ENCODE assay signal across 9 mouse cellular contexts in the genomic region with DNA sequence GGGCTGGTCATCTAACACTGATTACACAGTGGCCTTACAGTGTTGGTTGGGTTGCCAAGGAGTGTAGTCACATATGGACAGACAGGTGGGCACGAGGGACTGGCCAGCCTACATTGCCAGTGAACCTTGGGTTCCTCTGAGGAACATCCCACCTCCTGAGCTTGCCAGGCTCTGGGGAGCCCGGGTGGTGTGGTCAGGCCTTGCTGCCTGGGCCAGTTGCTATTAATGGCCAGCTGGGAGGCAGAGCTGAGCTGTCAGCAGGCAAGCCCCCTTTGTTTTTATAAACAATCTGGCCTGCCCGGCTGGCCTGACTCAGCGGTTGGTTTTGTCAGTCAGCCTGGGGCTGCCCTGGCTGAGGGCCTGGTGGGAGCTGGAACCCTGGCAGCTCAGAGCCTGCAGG. TPM values are rescaled to one million over a fixed set of nuclear protein-coding genes. Genes with fewer than 3 reads are reported as not detected.
DNase-seq lines count a peak whose midpoint lies in the region; ATAC-seq and TF ChIP-seq lines count a peak whose summit lies in the region.
"Had no signal": no experiment of that assay in that cellular context is flagged by ENCODE, and none has a peak within 500 bp of the region (broad histone marks: within the 10 kb centered on the region; RNA-seq: fewer than 3 reads in every experiment).

No protein-coding gene starts in this region.

- WGBS in forebrain, embryonic 11.5 days: 31% methylated on average over 4 of the region's 4 CpGs
- 35% methylated on average over 4 of the region's 4 CpGs for WGBS in limb, embryonic 10.5 days
- WGBS in stomach, embryonic 16.5 days: 33% methylated on average over 4 of the region's 4 CpGs

- no peak for TF ChIP-seq CTCF in brain, embryonic 14.5 days (IDR thresholded peaks at IDR 0.05; ENCODE audit: borderline replicate concordance, extremely low read depth, insufficient read depth, insufficient read length)

- DNase-seq in layer of hippocampus, postnatal 14 days (ENCODE audit: low spot score in 2 of 2): peak; percentile 30 to 53
- no peak for DNase-seq in layer of hippocampus, adult 9-10 months (ENCODE audit: low spot score)
- peak; percentile 62 for DNase-seq in brain, embryonic 14.5 days (ENCODE audit: low read depth)
- peak; percentile 51 for DNase-seq in forebrain, embryonic 11.5 days (ENCODE audit: low spot score)
- no peak for DNase-seq in limb, embryonic 10.5 days (ENCODE audit: low spot score)
- no peak for DNase-seq in urinary bladder, adult 18-20 months (ENCODE audit: low spot score in 2 of 2)

- H3K27me3 ChIP-seq in forebrain, embryonic 11.5 days (ENCODE audit: control insufficient read depth, insufficient read depth, low read length): peaks cover 7% of the 10 kb centered on the region
- peaks cover 12% of the 10 kb centered on the region for H3K27me3 ChIP-seq in limb, embryonic 10.5 days (ENCODE audit: low read depth, poor library complexity, severe bottlenecking)
- H3K27me3 ChIP-seq in stomach, embryonic 16.5 days (ENCODE audit: control insufficient read depth, insufficient read depth, low read length): no peaks in the 10 kb centered on the region

- no peak overlapping the region; the same call in 1 of the 2 replicates for H3K4me3 ChIP-seq in forebrain, embryonic 11.5 days (ENCODE audit: low read depth, low read length)
- H3K4me3 ChIP-seq in limb, embryonic 10.5 days: peak overlapping the region; percentile 83; the same call in 1 of the 2 replicates
- peak overlapping the region; percentile 85; the same call in 1 of the 2 replicates for H3K4me3 ChIP-seq in stomach, embryonic 16.5 days (replicated peaks; ENCODE audit: low read length)

- TF ChIP-seq POLR2A in brain, embryonic 14.5 days (IDR thresholded peaks at IDR 0.05; ENCODE audit: borderline replicate concordance, extremely low read depth, insufficient read depth, insufficient read length, poor library complexity, severe bottlenecking): no peak

- ATAC-seq in forebrain, embryonic 11.5 days (replicated peaks; ENCODE audit: low FRiP score): no peak
- no peak for ATAC-seq in stomach, embryonic 16.5 days (ENCODE audit: insufficient read depth, low FRiP score)
- ATAC-seq in megakaryocyte progenitor cell, adult 5-6 weeks (replicated peaks; ENCODE audit: poor library complexity): no peak

- no peaks in the 10 kb centered on the region for H3K9me3 ChIP-seq in forebrain, embryonic 11.5 days (ENCODE audit: control insufficient read depth, low read length)
- no peaks in the 10 kb centered on the region for H3K9me3 ChIP-seq in limb, embryonic 10.5 days (replicated peaks)
- H3K9me3 ChIP-seq in stomach, embryonic 16.5 days (replicated peaks; ENCODE audit: control insufficient read depth, low read length): no peaks in the 10 kb centered on the region

- peaks cover 2% of the 10 kb centered on the region; the same call in 1 of the 2 replicates for H3K36me3 ChIP-seq in forebrain, embryonic 11.5 days (ENCODE audit: control insufficient read depth, insufficient read depth, low read length)
- peaks cover 69% of the 10 kb centered on the region for H3K36me3 ChIP-seq in limb, embryonic 10.5 days
- no peaks in the 10 kb centered on the region for H3K36me3 ChIP-seq in stomach, embryonic 16.5 days (ENCODE audit: control insufficient read depth, insufficient read depth, low read length)

- H3K4me1 ChIP-seq in forebrain, embryonic 11.5 days (replicated peaks; ENCODE audit: control insufficient read depth, insufficient read depth, low read length): peaks cover 21% of the 10 kb centered on the region
- H3K4me1 ChIP-seq in limb, embryonic 10.5 days: peaks cover 62% of the 10 kb centered on the region
- peaks cover 76% of the 10 kb centered on the region for H3K4me1 ChIP-seq in stomach, embryonic 16.5 days (ENCODE audit: control insufficient read depth, insufficient read depth, low read length)

- no peak overlapping the region; the same call in 1 of the 2 replicates for H3K4me2 ChIP-seq in forebrain, embryonic 11.5 days (ENCODE audit: low read depth, low read length, severe bottlenecking)
- peak overlapping the region; percentile 83; the same call in 1 of the 2 replicates for H3K4me2 ChIP-seq in stomach, embryonic 16.5 days (ENCODE audit: low read depth, low read length)

- H3K27ac ChIP-seq in forebrain, embryonic 11.5 days (ENCODE audit: low read depth, low read length): no peak overlapping the region
- H3K27ac ChIP-seq in limb, embryonic 10.5 days: peak overlapping the region; percentile 7; the same call in 1 of the 2 replicates
- no peak overlapping the region; the same call in 1 of the 2 replicates for H3K27ac ChIP-seq in stomach, embryonic 16.5 days (ENCODE audit: low read length)
- H3K27ac ChIP-seq: kidney, postnatal 0 days had no signal

- H3K9ac ChIP-seq in forebrain, embryonic 11.5 days (ENCODE audit: low read length): peak overlapping the region; percentile 6; the same call in 1 of the 2 replicates
- H3K9ac ChIP-seq in stomach, embryonic 16.5 days (ENCODE audit: low read length): peak overlapping the region; percentile 85; the same call in 1 of the 2 replicates

RNA-seq across cellular contexts. Expression of gene Rbm38, which starts 4.6 kb away (rescaled TPM):
- 1 to 10 TPM; 4.1 to 6.6 TPM for total RNA-seq in layer of hippocampus, postnatal 14 days (2021)
- 60.9 and 70.5 TPM in 2 replicates for polyA plus RNA-seq in brain, embryonic 14.5 days (2012; rRNA removed)
- 111 and 115 TPM in 2 replicates for polyA plus RNA-seq in forebrain, embryonic 11.5 days (2014; fragmentation: Nextera tagmentation; extraction: Ambion mirVana)
- polyA plus RNA-seq in limb, embryonic 10.5 days (2016; fragmentation: Nextera tagmentation; extraction: Ambion mirVana): 74.1 and 97.5 TPM in 2 replicates
- polyA plus RNA-seq in stomach, embryonic 16.5 days (2015; fragmentation: Nextera tagmentation; extraction: Ambion mirVana): 43.9 and 49.5 TPM in 2 replicates
- 130 and 153 TPM in 2 replicates for total RNA-seq in megakaryocyte progenitor cell, adult 5-6 weeks (2015)
- 50.3 and 55.9 TPM in 2 replicates for total RNA-seq in megakaryocyte progenitor cell, adult 5-6 weeks (2017)

RNA-seq across cellular contexts. Expression of gene Rae1, which starts 25.0 kb away (rescaled TPM):
- total RNA-seq in layer of hippocampus, postnatal 14 days (2021): 10 to 100 TPM; 71.8 to 75.5 TPM
- 119 and 147 TPM in 2 replicates for polyA plus RNA-seq in brain, embryonic 14.5 days (2012; rRNA removed)
- polyA plus RNA-seq in forebrain, embryonic 11.5 days (2014; fragmentation: Nextera tagmentation; extraction: Ambion mirVana): 147 and 148 TPM in 2 replicates
- polyA plus RNA-seq in limb, embryonic 10.5 days (2016; fragmentation: Nextera tagmentation; extraction: Ambion mirVana): 179 and 196 TPM in 2 replicates
- polyA plus RNA-seq in stomach, embryonic 16.5 days (2015; fragmentation: Nextera tagmentation; extraction: Ambion mirVana): 102 TPM in 2 replicates
- total RNA-seq in megakaryocyte progenitor cell, adult 5-6 weeks (2015): 121 and 128 TPM in 2 replicates
- 72.9 and 76.3 TPM in 2 replicates for total RNA-seq in megakaryocyte progenitor cell, adult 5-6 weeks (2017)

RNA-seq across cellular contexts. Expression of gene Spo11, which starts 47.4 kb away (rescaled TPM):
- total RNA-seq in layer of hippocampus, postnatal 14 days (2021): under 1 TPM in 1 of 2 experiments, not detected in 1; 0.24 TPM
- polyA plus RNA-seq in brain, embryonic 14.5 days (2012; rRNA removed): 1.6 and 1.7 TPM in 2 replicates
- 0.47 and 0.71 TPM in 2 replicates for polyA plus RNA-seq in forebrain, embryonic 11.5 days (2014; fragmentation: Nextera tagmentation; extraction: Ambion mirVana)
- 0.36 and 0.79 TPM in 2 replicates for polyA plus RNA-seq in limb, embryonic 10.5 days (2016; fragmentation: Nextera tagmentation; extraction: Ambion mirVana)
- 0.44 and 0.86 TPM in 2 replicates for polyA plus RNA-seq in stomach, embryonic 16.5 days (2015; fragmentation: Nextera tagmentation; extraction: Ambion mirVana)
- total RNA-seq in megakaryocyte progenitor cell, adult 5-6 weeks (2015): not detected in 2 replicates
- total RNA-seq in megakaryocyte progenitor cell, adult 5-6 weeks (2017): not detected in 2 replicates

Comparison
In these comparisons a context has a peak if more than half of its experiments do, and no peak if none do; other contexts are left out.
1. DNase-seq: peak in layer of hippocampus, postnatal 14 days (2 of 2), brain, embryonic 14.5 days (single experiment) and forebrain, embryonic 11.5 days (single experiment); none in layer of hippocampus, adult 9-10 months (single experiment), limb, embryonic 10.5 days (single experiment) and urinary bladder, adult 18-20 months (0 of 2).